Mouse (Mus musculus) effector memory CD4-positive, alpha-beta T cell, adult 7 months (primary cell): ENCODE measurements around the gene Cntnap3. TPM values are rescaled to one million over a fixed set of nuclear protein-coding genes. Genes with fewer than 3 reads are reported as not detected.

Source experiments
- polyA plus RNA-seq: library from polyadenylated mRNA; unstranded; fragments of 100-300 nt; shearing (Covaris generic); gene quantifications from one replicate; pipeline ENCODE4 v1.2.1, GENCODE M21; 2017

The Cntnap3 gene
- polyA plus RNA-seq = not detected

DNA sequence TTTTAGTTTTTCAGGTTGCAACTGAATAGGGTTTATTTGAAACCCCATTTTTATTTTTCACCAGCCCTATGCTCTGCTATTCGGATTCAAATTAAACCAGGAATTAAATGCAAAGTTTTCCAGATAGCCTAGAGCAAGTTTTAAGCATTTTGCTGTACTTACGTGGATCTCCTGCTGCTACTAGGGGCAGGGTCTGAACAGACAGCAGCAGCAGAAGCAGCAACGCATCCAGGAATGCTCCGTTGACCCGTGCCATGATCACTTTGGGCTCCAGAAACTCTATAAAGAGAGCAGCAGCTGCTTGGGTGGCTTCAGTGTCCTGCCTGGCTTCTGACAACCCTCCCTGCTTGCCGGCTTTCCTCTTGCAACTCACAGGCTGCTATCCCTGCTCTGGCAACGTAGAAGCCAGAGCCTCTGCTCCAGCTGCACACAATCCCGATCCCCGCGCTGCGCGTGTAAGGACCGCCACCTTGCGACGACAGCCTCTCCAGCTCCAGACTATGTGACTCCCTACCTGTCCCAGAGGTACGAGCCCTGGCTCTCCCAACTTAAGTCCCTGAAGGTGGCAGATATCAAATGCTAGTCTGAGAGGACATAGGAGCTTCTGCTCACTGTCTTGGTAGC is at the start of gene Cntnap3:
Gene Cntnap3, minus strand, starts transcription at position 371 of the 624 bp plus-strand sequence.

DNA sequence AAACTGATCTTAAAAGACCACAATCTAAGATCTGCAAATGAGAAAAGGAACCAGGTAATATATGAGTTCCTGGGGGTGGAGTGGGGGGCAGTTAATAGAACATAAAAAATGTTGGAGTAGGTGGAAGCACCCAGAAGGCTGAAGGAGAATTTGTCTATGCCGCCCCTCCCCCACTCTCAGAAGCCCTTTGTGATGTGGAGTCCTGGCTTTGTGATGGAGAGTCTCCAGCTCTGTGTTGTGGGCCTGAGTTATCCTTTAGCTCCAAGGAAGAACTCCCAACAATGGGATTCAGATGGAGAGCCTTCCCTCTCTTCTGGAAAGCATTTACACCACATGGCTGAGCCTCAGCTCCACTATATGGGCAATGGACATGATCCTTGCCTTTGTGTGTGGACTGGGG is 13.4 kb upstream of the Cntnap3 start, which contains the start of gene Spata31:
Gene Spata31, plus strand, starts transcription at position 216 of the 400 bp plus-strand sequence.

Other genes with a start within 250 kb of the Cntnap3 start
- not detected for gene Spata31, start 13.5 kb upstream of the Cntnap3 start, polyA plus RNA-seq
- gene Spata31d1c, start 129.1 kb upstream of the Cntnap3 start, polyA plus RNA-seq = not detected
- gene Prss47, start 148.8 kb upstream of the Cntnap3 start, polyA plus RNA-seq = not detected
- 73.4 TPM for gene Mfsd14b, start 209.0 kb upstream of the Cntnap3 start, polyA plus RNA-seq
- not detected for gene Olfr465-ps1, start 234.1 kb upstream of the Cntnap3 start, polyA plus RNA-seq
- 0.24 TPM for gene Olfr466, start 246.3 kb upstream of the Cntnap3 start, polyA plus RNA-seq